ENCODE assay signal across 8 mouse cellular contexts in the genomic region with DNA sequence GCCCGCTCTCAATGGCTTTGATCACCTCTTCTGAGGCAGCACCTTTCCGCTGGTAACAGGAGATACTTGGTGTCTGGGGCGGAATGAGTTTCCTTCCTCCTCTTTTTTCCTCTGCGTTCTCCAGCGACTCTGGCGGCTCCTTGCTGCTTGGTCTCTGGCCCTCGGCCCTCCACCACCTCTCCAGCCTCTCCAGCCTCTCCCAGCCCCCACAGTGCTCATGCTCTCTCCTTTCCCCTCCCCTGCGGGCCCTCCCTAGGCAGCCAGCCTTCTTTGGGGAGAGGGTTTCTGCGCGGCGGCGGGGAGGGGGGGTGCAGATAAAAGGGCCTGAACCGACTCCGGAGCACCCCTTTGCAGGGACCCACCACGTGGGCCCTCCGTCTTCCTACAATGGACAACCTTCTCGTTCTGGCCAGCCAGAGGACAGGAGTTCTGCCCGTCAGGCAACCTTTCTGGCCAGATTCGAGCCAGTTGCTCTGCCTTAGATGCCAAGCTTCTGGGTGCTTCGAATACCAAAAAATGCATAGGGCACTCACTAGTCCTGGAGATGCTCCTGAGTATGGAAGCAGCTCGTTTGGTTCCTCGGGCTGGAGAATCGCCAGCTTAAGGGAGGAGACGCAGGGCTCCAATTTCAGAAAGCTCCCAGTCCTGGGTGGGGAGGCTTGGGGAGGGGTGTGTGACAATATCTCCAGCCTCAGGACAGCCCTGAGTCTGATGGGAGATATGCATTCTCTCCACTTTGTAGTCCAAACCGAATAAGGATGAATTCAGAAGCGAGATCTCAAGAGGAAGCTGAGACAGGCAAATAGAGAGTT. TPM values are rescaled to one million over a fixed set of nuclear protein-coding genes. Genes with fewer than 3 reads are reported as not detected.
A peak's percentile ranks its signal among the peaks of the same experiment; 100 is the strongest.
DNase-seq lines count a peak whose midpoint lies in the region; ATAC-seq lines count a peak whose summit lies in the region.

No protein-coding gene starts in this region.

- H3K27me3 ChIP-seq in hindbrain, embryonic 14.5 days (ENCODE audit: control insufficient read depth, insufficient read depth, low read length) = 0 out of 2 replicates have a peak, but pooled peaks cover 6% of the 10 kb centered on the region
- 0 out of 2 replicates have a peak, but pooled peaks cover 7% of the 10 kb centered on the region for H3K27me3 ChIP-seq in midbrain, embryonic 13.5 days

- no peak overlapping the region for H3K27ac ChIP-seq in hindbrain, embryonic 14.5 days
- no peak overlapping the region for H3K27ac ChIP-seq in midbrain, embryonic 13.5 days

- peak overlapping the region; percentile 46 for H3K4me2 ChIP-seq in hindbrain, embryonic 14.5 days (replicated peaks)
- H3K4me2 ChIP-seq in midbrain, embryonic 13.5 days (replicated peaks) = peak overlapping the region; percentile 43

- ATAC-seq in hindbrain, embryonic 14.5 days (ENCODE audit: low FRiP score) = no peak
- ATAC-seq in midbrain, embryonic 13.5 days = no peak; the same call in 1 of the 2 replicates

- 25% methylated on average over 24 of the region's 26 CpGs for WGBS in hindbrain, embryonic 14.5 days
- 31% methylated on average over 25 of the region's 26 CpGs for WGBS in midbrain, embryonic 13.5 days

- H3K4me3 ChIP-seq in hindbrain, embryonic 14.5 days (replicated peaks; ENCODE audit: low read length) = peak overlapping the region; percentile 13; the same call in 1 of the 2 replicates
- H3K4me3 ChIP-seq in midbrain, embryonic 13.5 days (replicated peaks) = peak overlapping the region; percentile 26

- H3K9ac ChIP-seq in hindbrain, embryonic 14.5 days = no peak overlapping the region
- no peak overlapping the region for H3K9ac ChIP-seq in midbrain, embryonic 13.5 days (replicated peaks)

- H3K9me3 ChIP-seq in hindbrain, embryonic 14.5 days (ENCODE audit: control insufficient read depth, low read length) = no peaks in the 10 kb centered on the region
- no peaks in the 10 kb centered on the region for H3K9me3 ChIP-seq in midbrain, embryonic 13.5 days

- DNase-seq in gastrocnemius, postnatal 10 days = peak; percentile 9
- no peak for DNase-seq in gastrocnemius, postnatal 14 days
- peak; percentile 30 for DNase-seq in T-cell, adult 2 months (ENCODE audit: low spot score)
- DNase-seq in hindbrain, embryonic 14.5 days (ENCODE audit: low spot score) = no peak
- no peak for DNase-seq in ovary, postnatal 36 days (ENCODE audit: low spot score)
- DNase-seq in cerebellum, adult 18-20 months = no peak
- DNase-seq in right cerebral cortex, adult 18-20 months = no peak

- intact Hi-C loops in gastrocnemius, postnatal 14 days (cut with DNase I; ENCODE audit: low total_unique reads) = no loop called here

- no peaks in the 10 kb centered on the region for H3K36me3 ChIP-seq in hindbrain, embryonic 14.5 days (replicated peaks; ENCODE audit: control insufficient read depth, insufficient read depth)
- no peaks in the 10 kb centered on the region for H3K36me3 ChIP-seq in midbrain, embryonic 13.5 days

- H3K4me1 ChIP-seq in hindbrain, embryonic 14.5 days (replicated peaks; ENCODE audit: control insufficient read depth, insufficient read depth, low read length) = no peaks in the 10 kb centered on the region
- H3K4me1 ChIP-seq in midbrain, embryonic 13.5 days (replicated peaks) = 0 out of 2 replicates have a peak, but pooled peaks cover 7% of the 10 kb centered on the region

RNA-seq across cellular contexts. Expression of a gene that starts 30.2 kb away (rescaled TPM):
- total RNA-seq in gastrocnemius, postnatal 10 days (2021) = 1 to 10 TPM; 6.4 to 8.2 TPM
- total RNA-seq in gastrocnemius, postnatal 14 days (2021) = 1 to 10 TPM; 5.5 to 8.4 TPM
- polyA plus RNA-seq in hindbrain, embryonic 14.5 days (2014; fragmentation: Nextera tagmentation; extraction: Ambion mirVana) = 6.9 and 8.1 TPM in 2 replicates
- polyA plus RNA-seq in midbrain, embryonic 13.5 days (2015; fragmentation: Nextera tagmentation; extraction: Ambion mirVana) = 6.6 TPM in 2 replicates

RNA-seq across cellular contexts. Expression of a gene that starts 54.2 kb away (rescaled TPM):
- total RNA-seq in gastrocnemius, postnatal 10 days (2021) = 10 to 100 TPM; 14.1 to 16.9 TPM
- total RNA-seq in gastrocnemius, postnatal 14 days (2021) = 10 to 100 TPM; 11.5 to 15.0 TPM
- 15.1 and 16.0 TPM in 2 replicates for polyA plus RNA-seq in hindbrain, embryonic 14.5 days (2014; fragmentation: Nextera tagmentation; extraction: Ambion mirVana)
- 19.0 and 20.9 TPM in 2 replicates for polyA plus RNA-seq in midbrain, embryonic 13.5 days (2015; fragmentation: Nextera tagmentation; extraction: Ambion mirVana)

Comparison
In these comparisons a context has a peak if more than half of its experiments do, and no peak if none do; other contexts are left out.
1. DNase-seq: peak in gastrocnemius, postnatal 10 days (single experiment) and T-cell, adult 2 months (single experiment); none in gastrocnemius, postnatal 14 days (single experiment), hindbrain, embryonic 14.5 days (single experiment), ovary, postnatal 36 days (single experiment), cerebellum, adult 18-20 months (0 of 2) and right cerebral cortex, adult 18-20 months (single experiment).